Mouse (Mus musculus) layer of hippocampus, postnatal 25 days (tissue): ENCODE data around the gene Tmem178. TPM values are rescaled to one million over a fixed set of nuclear protein-coding genes. Genes with fewer than 3 reads are reported as not detected.
"Not testable (repeated sequence)": the region's sequence is repeated elsewhere in the genome, so short reads cannot be mapped to it uniquely, and the experiment has no call there.

Experiments used
- DNase-seq, 2 experiments: peaks; one replicate each; pipeline ENCODE4 v3.0.0; 2022; ENCODE audit warnings: mixed read lengths in 2 of 2, low spot score in 1 of 2; ENCODE audit errors: extremely low spot score in 1 of 2
- total RNA-seq, 2 experiments: library from RNA; stranded (reverse); gene quantifications; 2 replicates each; pipeline ENCODE4 v1.2.3; 2021

Gene Tmem178
- total RNA-seq, 2 experiments from 2014 or later: 102 to 109 TPM

- DNase-seq: no peak
Observed at GRCm38 (mm10) chr17:80943835-80944529, 450 bp upstream of the Tmem178 start.

- DNase-seq: not testable (repeated sequence)
Observed at GRCm38 (mm10) chr17:80945510-80945909, 1.1 kb downstream of the Tmem178 start.

GRCm38 (mm10) chr17:80946091-80946885, 1.9 kb downstream of the Tmem178 start:
- DNase-seq: no peak

GRCm38 (mm10) chr17:80947075-80947960, 2.9 kb downstream of the Tmem178 start:
- no peak for DNase-seq

GRCm38 (mm10) chr17:80949382-80949781, 5.0 kb downstream of the Tmem178 start:
- DNase-seq: no peak

- DNase-seq: no peak
Observed at GRCm38 (mm10) chr17:80949895-80950294, 5.5 kb downstream of the Tmem178 start.

- DNase-seq: peak; percentile 51 to 64
Observed at GRCm38 (mm10) chr17:80952305-80952704, 7.9 kb downstream of the Tmem178 start.

- DNase-seq: no peak
Observed at GRCm38 (mm10) chr17:80955415-80955814, 11.0 kb downstream of the Tmem178 start.

GRCm38 (mm10) chr17:80955998-80956811, 11.8 kb downstream of the Tmem178 start:
- DNase-seq: no peak

GRCm38 (mm10) chr17:80958332-80958731, 13.9 kb downstream of the Tmem178 start:
- DNase-seq: no peak

- no peak for DNase-seq
Observed at GRCm38 (mm10) chr17:80959840-80960239, 15.4 kb downstream of the Tmem178 start.

GRCm38 (mm10) chr17:80967475-80967874, 23.0 kb downstream of the Tmem178 start:
- DNase-seq: no peak

- DNase-seq: peak in 1 of 2 experiments; percentile 63
Observed at GRCm38 (mm10) chr17:80969643-80970619, 25.5 kb downstream of the Tmem178 start.

GRCm38 (mm10) chr17:80970716-80971115, 26.3 kb downstream of the Tmem178 start:
- DNase-seq: no peak

GRCm38 (mm10) chr17:80972891-80973290, 28.5 kb downstream of the Tmem178 start:
- DNase-seq: no peak

GRCm38 (mm10) chr17:80977245-80977644, 32.8 kb downstream of the Tmem178 start:
- no peak for DNase-seq

- DNase-seq: no peak
Observed at GRCm38 (mm10) chr17:80980096-80980495, 35.7 kb downstream of the Tmem178 start.

GRCm38 (mm10) chr17:80981721-80982411, 37.4 kb downstream of the Tmem178 start:
- DNase-seq: no peak
